Mouse (Mus musculus): ENCODE results near the gene Krt6a.

GRCm38 (mm10) chr15:101675978-101676377, 18.1 kb downstream of the Krt6a start:
- TF ChIP-seq CTCF (IDR thresholded peaks at IDR 0.05; ENCODE audit: low read depth, low read length) (no peak), POLR2A (IDR thresholded peaks at IDR 0.05; ENCODE audit: extremely low read depth, insufficient read depth, low read length) (no peak)
